Mouse (Mus musculus) frontal cortex, adult 2 months (tissue): ENCODE measurements around the gene Cldn20. TPM values are rescaled to one million over a fixed set of nuclear protein-coding genes. Genes with fewer than 3 reads are reported as not detected.
A peak's percentile ranks its signal among the peaks of the same experiment; 100 is the strongest.

Source experiments
- DNase-seq, 2 experiments: peaks; one replicate each; pipeline ENCODE4 v3.0.0; 2022; ENCODE audit warnings: low spot score in 1 of 2; ENCODE audit errors: extremely low spot score in 1 of 2
- polyA plus RNA-seq: library from polyadenylated mRNA; depleted of rRNA; stranded (reverse); fragments of >200 nt; gene quantifications from 2 replicates; pipeline ENCODE4 v1.2.3, GENCODE M21; 2012; rRNA removed

Gene Cldn20
- polyA plus RNA-seq, 1 experiment: 2.0 TPM

GRCm38 (mm10) chr17:3527841-3528471 lies 4.4 kb upstream of the Cldn20 start:
- no peak for DNase-seq

DNA sequence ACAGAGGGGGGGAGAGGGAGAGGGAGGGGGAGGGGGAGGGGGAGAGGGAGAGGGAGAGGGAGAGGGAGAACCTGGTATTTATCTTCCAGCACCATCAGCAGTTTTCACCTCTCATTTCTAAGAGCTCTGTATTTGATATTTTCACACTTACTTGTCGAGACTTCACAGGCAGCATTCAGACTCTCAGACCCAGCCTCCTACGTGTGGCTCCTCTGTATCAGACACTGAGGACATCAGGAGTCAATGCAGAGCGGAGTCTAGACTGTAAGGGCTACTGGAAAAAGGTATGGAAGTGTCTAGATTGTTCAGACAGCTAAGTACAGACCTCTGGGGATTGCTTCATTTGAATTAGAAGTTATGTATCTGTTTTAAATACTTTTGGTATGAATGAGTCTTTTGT lies 2.8 kb upstream of the Cldn20 start:
- DNase-seq: no peak

- no peak for DNase-seq
Measured at GRCm38 (mm10) chr17:3530549-3530948, 1.8 kb upstream of the Cldn20 start.

DNA sequence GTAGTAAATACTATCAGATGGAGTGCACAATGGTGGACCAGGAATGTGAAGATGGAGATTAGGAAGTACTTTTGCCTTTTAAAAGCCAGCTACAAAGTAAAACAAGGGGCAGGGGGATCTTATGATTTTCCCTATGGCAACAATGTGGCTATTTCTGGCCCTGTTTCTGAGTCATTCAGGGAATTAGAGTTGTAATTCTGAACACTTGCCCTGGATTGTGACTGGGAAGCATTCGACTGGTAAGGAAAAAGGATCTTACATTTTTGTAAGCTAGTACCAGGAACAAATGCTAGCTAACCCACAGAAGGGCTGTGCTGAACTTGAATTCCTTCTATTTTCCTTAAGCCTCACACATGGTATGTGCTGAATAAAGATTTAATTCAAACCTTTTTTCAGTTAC lies 713 bp upstream of the Cldn20 start:
- DNase-seq: no peak

GRCm38 (mm10) chr17:3533425-3533824 lies 1.1 kb downstream of the Cldn20 start:
- peak in 1 of 2 experiments; percentile 54 for DNase-seq

GRCm38 (mm10) chr17:3540304-3540703 lies 8.0 kb downstream of the Cldn20 start:
- no peak for DNase-seq

- no peak for DNase-seq
Measured at GRCm38 (mm10) chr17:3541033-3541432, 8.7 kb downstream of the Cldn20 start.

DNA sequence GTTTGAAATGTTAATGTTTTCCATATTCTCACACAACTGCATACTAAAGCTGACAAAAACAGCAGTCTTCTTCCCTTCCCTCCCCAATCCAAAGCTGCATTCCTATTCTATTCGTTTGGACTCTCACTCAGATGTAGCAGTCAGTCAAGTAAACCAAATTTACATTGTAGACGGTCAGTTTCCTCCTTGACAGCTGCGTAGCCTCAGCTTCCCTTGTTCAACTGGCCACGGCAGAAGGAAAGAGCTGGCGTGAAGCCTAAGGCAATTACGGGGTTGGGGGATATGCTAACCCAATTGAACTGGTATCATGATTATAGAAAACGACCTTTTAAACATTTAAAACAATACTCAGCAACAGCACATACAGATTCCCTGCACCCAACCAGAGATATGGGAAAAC lies 15.4 kb downstream of the Cldn20 start:
- DNase-seq: no peak

GRCm38 (mm10) chr17:3556251-3556650 lies 23.9 kb downstream of the Cldn20 start:
- DNase-seq: no peak

- DNase-seq: peak; percentile 98
Measured at GRCm38 (mm10) chr17:3557331-3558311, 25.3 kb downstream of the Cldn20 start, which contains the start of gene Tfb1m. TSS of gene Tfb1m (minus strand) at chr17:3557781.

- no peak for DNase-seq
Measured at GRCm38 (mm10) chr17:3558356-3558870, 26.1 kb downstream of the Cldn20 start.

GRCm38 (mm10) chr17:3560534-3560933 lies 28.2 kb downstream of the Cldn20 start:
- peak in 1 of 2 experiments; percentile 47 for DNase-seq

GRCm38 (mm10) chr17:3562405-3562804 lies 30.1 kb downstream of the Cldn20 start:
- no peak for DNase-seq

DNA sequence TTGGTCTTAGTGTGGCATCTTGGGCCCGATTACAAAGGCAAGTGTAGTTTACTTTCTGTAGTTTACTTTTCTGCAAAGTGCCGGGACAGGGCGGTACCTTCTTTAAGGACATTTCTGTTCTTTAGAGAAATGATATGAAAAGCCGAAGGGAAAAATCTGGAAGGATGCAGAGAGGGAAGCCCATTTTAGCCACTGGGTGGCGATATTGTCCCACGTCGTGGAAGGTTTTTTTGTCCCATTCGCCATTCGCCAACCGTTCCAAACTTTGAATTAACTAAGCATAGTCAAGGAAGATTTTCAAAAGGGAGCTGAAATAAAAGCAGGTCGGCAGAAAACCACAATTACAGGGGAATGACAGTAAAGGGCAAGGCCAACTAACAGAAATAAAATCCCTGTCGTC lies 38.5 kb downstream of the Cldn20 start:
- peak; percentile 27 to 90 for DNase-seq

Other genes starting within 250 kb of the Cldn20 start
- 126 and 143 TPM in 2 replicates for gene Tiam2, start 206.0 kb upstream of the Cldn20 start, polyA plus RNA-seq
- 5.9 and 7.3 TPM in 2 replicates for gene Tfb1m, start 25.2 kb downstream of the Cldn20 start, polyA plus RNA-seq
- 0.04 TPM in 1 of 2 replicates, not detected in the other for gene Nox3, start 163.7 kb downstream of the Cldn20 start, polyA plus RNA-seq